Mouse (Mus musculus) hindbrain, embryonic 12.5 days (tissue): ENCODE data around the gene Ubap1l. TPM values are rescaled to one million over a fixed set of nuclear protein-coding genes. Genes with fewer than 3 reads are reported as not detected.

Experiments
- ATAC-seq: fragments of 200-750 bp; cut with Nextera tagmentation; 2 replicates; pipeline ENCODE4 v1.8.0; 2017; ENCODE audit warnings: moderate TSS enrichment; ENCODE audit not compliant: low FRiP score
- H3K27ac ChIP-seq: fragments of 300-500 bp; sonication (generic); 2 replicates; pipeline ENCODE4 v1.5.1; 2016; ENCODE audit warnings: mild to moderate bottlenecking
- H3K27me3 ChIP-seq: fragments of 300-500 bp; sonication (generic); 2 replicates; pipeline ENCODE4 v1.6.1; 2016; ENCODE audit warnings: mild to moderate bottlenecking
- H3K36me3 ChIP-seq: fragments of 300-500 bp; sonication (generic); 2 replicates; pipeline ENCODE4 v1.6.1; 2016; ENCODE audit warnings: mild to moderate bottlenecking
- H3K4me1 ChIP-seq: fragments of 300-500 bp; sonication (generic); 2 replicates; pipeline ENCODE4 v1.6.1; 2016
- H3K4me2 ChIP-seq: fragments of 300-500 bp; sonication (generic); replicated peaks from 2 replicates; pipeline ENCODE4 v1.6.1; 2016; ENCODE audit warnings: mild to moderate bottlenecking
- H3K4me3 ChIP-seq: fragments of 300-500 bp; sonication (generic); 2 replicates; pipeline ENCODE4 v1.5.1; 2016; ENCODE audit warnings: mild to moderate bottlenecking
- H3K9ac ChIP-seq: fragments of 300-500 bp; sonication (generic); 2 replicates; pipeline ENCODE4 v1.6.1; 2016; ENCODE audit warnings: mild to moderate bottlenecking, moderate library complexity
- H3K9me3 ChIP-seq: fragments of 300-500 bp; sonication (generic); replicated peaks from 2 replicates; pipeline ENCODE4 v1.6.1; 2016; ENCODE audit warnings: mild to moderate bottlenecking
- WGBS: fragments of 180-500 bp; shearing (Covaris S2); methylation state at CpG from one replicate; pipeline ENCODE4 v1.1.7; 2016; 5-methylcytosine and 5-hydroxymethylcytosine counted together
- polyA plus RNA-seq: library from polyadenylated mRNA; unstranded; fragments of >200 nt; fragmentation: Nextera tagmentation; extraction: Ambion mirVana; gene quantifications from 2 replicates; pipeline ENCODE4 v1.2.1, GENCODE M21; 2016

Ubap1l gene
- polyA plus RNA-seq, 1 experiment from 2014 or later: 0.72 TPM

DNA sequence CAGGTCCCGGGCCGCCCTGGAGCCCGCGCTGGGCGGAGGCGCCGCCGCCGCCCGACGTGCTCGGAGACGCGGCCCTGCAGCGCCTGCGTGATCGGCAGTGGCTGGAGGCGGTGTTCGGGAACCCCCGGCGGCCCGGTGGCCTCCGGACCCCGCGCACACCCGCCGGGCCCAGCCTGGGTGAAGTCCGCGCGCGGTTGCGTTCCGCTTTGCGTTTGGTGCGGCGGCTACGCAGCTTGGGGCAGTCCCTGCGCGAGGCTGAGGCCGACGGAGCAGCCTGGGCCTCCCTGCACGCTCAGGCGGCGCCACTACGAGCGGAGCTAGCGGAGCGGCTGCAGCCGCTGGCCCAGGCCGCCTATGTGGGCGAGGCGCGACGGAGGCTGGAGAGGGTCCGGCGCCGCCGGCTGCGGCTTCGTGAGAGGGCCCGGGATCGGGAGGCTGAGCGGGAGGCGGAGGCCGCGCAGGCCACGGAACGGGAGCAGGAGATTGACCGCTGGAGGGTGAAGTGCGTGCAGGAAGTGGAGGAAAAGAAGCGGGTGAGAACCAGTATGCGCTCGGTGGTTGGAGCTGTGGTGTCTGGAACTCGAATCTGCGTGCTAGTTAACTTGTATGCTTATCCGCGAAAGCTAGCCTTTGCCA lies 14.2 kb upstream of the Ubap1l start:
- Histone ChIP-seq H3K27ac (peak overlapping the region; percentile 94), H3K9ac (peak overlapping the region; percentile 98), H3K36me3 (no peaks in the 10 kb centered on the region), H3K4me3 (peak overlapping the region; percentile 100), H3K4me2 (peak overlapping the region; percentile 90), H3K9me3 (no peaks in the 10 kb centered on the region; the same call in 1 of the 2 replicates), H3K27me3 (no peaks in the 10 kb centered on the region), H3K4me1 (peaks cover 14% of the 10 kb centered on the region)
- under 1% methylated on average over 73 of the region's 77 CpGs for WGBS
- peak; percentile 56 for ATAC-seq

DNA sequence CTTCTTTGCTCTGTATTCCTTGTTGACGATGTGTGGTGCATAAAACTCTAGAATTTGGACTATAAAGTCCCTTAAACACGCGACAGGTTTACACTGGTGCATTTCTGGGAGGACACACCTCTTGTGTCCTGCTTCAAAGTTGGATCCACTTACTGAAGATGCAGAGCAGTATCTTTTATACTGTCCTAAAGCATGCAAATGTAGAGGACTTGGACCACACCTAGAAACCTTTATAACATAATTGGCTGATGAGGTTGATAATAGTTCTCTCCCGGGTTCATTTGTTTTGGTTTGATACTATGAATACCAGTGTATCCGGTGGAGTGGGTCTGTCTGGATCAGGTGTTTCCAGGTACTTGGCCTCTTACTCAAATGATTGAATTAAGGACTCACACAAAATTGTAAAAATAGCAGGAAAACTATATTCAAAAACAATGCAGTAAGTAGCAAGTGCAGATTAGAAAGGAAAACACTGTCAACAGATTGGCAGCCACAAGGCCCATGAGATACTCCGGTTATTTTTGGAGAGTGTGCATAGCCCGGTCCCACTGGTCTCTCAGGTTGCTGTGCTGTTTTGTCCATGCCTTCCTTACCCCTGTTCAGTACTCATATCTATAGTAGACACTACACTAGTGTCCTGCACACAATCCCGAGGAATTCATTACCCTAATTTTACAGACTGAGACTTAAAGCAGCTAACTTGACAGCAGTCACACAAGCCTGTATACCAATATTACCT lies 13.6 kb upstream of the Ubap1l start:
- H3K27me3 ChIP-seq: no peaks in the 10 kb centered on the region
- ATAC-seq: no peak
- peak overlapping the region; percentile 98 for H3K9ac ChIP-seq
- H3K27ac ChIP-seq: peak overlapping the region; percentile 94; the same call in 1 of the 2 replicates
- peaks cover 14% of the 10 kb centered on the region for H3K4me1 ChIP-seq
- H3K9me3 ChIP-seq: no peaks in the 10 kb centered on the region; the same call in 1 of the 2 replicates
- WGBS: 56% methylated on average over 8 of the region's 8 CpGs
- no peaks in the 10 kb centered on the region for H3K36me3 ChIP-seq
- H3K4me3 ChIP-seq: peak overlapping the region; percentile 100
- H3K4me2 ChIP-seq: peak overlapping the region; percentile 90

DNA sequence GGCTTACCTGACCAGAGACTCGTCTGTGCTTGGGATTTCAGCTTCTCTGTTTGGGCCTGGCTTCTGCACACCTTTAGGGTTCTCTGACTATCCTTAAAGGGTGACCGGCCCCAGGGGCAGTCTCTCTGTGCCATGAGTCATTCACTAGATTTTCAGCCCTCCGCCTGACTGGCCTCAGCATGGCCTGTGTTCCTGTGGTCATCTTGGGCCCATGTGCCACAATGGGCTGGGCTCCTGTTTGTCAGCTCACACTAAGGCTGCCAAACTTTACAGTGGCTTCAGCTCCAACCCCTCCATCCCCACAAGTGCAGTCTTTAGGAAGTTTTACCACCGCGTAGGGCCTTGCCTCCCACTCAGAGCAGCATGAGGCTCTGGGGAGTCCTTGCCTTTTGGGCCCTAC lies 7.6 kb upstream of the Ubap1l start:
- Histone ChIP-seq H3K4me1 (peaks cover 1% of the 10 kb centered on the region), H3K4me2 (no peak overlapping the region), H3K36me3 (peaks cover 37% of the 10 kb centered on the region), H3K27me3 (no peaks in the 10 kb centered on the region), H3K27ac (no peak overlapping the region), H3K9me3 (no peaks in the 10 kb centered on the region), H3K9ac (no peak overlapping the region), H3K4me3 (no peak overlapping the region)
- ATAC-seq: no peak
- WGBS: 87% methylated on average over 5 of the region's 5 CpGs

DNA sequence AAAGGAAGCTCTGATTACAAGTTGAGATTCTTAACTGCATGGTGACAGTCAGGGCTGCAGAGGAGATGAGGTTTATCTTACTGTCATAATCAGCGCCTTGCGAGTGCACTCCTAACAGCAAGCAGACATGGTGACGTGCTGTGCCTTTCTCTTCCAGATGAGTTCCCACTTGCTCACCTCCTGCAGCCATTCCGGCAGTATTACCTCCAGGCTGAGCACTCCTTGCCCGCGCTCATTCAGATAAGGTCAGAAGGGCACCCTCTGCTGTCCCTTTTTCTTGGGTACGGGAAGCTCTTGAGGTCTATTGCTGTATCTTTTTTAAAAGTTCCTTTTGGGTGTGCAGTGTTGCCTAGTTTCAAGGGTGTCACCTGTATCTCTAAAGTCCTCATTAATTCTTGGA lies 4.3 kb upstream of the Ubap1l start:
- H3K27ac ChIP-seq: no peak overlapping the region
- no peak overlapping the region for H3K9ac ChIP-seq
- H3K36me3 ChIP-seq: peaks cover 66% of the 10 kb centered on the region
- H3K4me2 ChIP-seq: no peak overlapping the region
- WGBS: 89% methylated on average over 7 of the region's 7 CpGs
- no peaks in the 10 kb centered on the region for H3K27me3 ChIP-seq
- no peaks in the 10 kb centered on the region for H3K4me1 ChIP-seq
- no peak overlapping the region for H3K4me3 ChIP-seq
- no peaks in the 10 kb centered on the region for H3K9me3 ChIP-seq
- ATAC-seq: no peak

DNA sequence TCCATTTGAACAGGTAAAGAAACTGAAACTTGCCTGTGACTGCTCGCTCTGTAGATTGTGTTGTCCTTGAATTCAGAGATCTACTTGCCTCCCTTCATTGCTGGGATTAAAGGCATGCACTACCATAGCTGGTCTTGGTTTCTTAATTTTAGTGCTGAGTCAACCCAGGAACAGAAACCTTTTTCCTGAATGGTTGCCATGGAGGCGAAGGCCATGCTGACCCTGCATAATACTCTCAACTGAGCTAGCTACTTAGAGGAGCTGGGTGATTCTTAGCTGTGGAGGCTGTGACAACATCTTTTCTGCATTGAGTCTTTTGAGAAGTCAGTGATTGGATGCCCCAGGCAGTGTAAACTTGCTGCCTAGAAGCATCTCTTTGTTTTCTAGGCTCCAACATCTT lies 3.9 kb upstream of the Ubap1l start:
- no peaks in the 10 kb centered on the region for H3K4me1 ChIP-seq
- H3K9ac ChIP-seq: no peak overlapping the region
- peaks cover 68% of the 10 kb centered on the region for H3K36me3 ChIP-seq
- H3K4me3 ChIP-seq: no peak overlapping the region
- no peaks in the 10 kb centered on the region for H3K9me3 ChIP-seq
- no peak for ATAC-seq
- no peaks in the 10 kb centered on the region for H3K27me3 ChIP-seq
- WGBS: 93% methylated on average over 2 of the region's 2 CpGs
- H3K27ac ChIP-seq: no peak overlapping the region
- H3K4me2 ChIP-seq: no peak overlapping the region

DNA sequence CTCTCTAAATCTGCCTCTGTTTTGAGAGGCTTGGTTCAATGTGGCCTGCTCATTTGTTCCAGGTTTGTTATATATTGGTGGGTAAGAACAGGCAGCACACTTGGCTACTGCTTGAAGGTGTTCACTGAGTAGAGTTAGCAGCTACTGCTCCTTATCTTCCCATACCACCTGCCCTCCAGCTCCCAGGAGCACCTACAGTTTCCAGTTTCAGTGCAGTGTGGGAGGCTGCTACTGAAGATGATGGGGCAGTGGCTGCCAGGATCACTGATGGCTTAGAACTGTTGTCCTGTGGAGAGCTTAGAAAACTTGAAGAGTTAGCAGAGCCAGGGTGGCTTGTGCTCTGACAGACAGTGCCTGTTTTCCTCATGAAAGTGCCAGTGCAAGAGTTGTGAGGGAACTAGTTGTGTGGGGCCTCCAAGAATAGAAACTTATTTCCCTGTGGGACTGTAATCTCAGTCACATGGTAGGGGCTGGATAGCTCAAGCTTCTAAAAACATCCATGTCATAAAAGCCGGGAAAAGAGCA lies 1.8 kb upstream of the Ubap1l start:
- H3K4me3 ChIP-seq: no peak overlapping the region
- no peak for ATAC-seq
- H3K36me3 ChIP-seq: peaks cover 68% of the 10 kb centered on the region
- no peaks in the 10 kb centered on the region for H3K4me1 ChIP-seq
- no peak overlapping the region for H3K27ac ChIP-seq
- WGBS: 94% methylated on average over 1 of the region's 1 CpGs
- no peaks in the 10 kb centered on the region for H3K27me3 ChIP-seq
- H3K9ac ChIP-seq: no peak overlapping the region
- no peaks in the 10 kb centered on the region for H3K9me3 ChIP-seq
- no peak overlapping the region for H3K4me2 ChIP-seq

DNA sequence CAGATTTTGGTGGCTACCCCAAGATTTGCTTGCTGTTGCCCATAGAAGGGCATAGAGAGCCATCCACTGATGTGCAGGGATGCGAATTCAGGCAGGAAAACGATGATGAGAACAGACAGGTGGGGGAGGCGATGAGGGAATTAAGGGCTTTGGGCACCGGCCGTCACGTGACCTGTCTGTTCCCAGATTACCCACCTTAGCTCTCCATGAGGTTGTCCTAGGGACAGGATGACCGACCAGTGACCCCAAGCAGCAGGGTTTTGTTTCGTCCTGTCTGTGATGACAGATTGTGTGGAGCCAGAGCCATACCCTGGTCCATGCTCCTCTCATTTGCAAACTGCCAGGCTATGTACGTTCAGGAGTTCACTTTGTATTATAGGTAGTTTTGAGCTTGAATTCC lies 2.8 kb downstream of the Ubap1l start:
- no peaks in the 10 kb centered on the region for H3K9me3 ChIP-seq
- no peak overlapping the region for H3K9ac ChIP-seq
- no peak for ATAC-seq
- no peak overlapping the region for H3K4me2 ChIP-seq
- no peaks in the 10 kb centered on the region for H3K4me1 ChIP-seq
- no peak overlapping the region for H3K4me3 ChIP-seq
- H3K27me3 ChIP-seq: no peaks in the 10 kb centered on the region
- peaks cover 43% of the 10 kb centered on the region for H3K36me3 ChIP-seq
- H3K27ac ChIP-seq: no peak overlapping the region
- WGBS: 56% methylated on average over 9 of the region's 9 CpGs

DNA sequence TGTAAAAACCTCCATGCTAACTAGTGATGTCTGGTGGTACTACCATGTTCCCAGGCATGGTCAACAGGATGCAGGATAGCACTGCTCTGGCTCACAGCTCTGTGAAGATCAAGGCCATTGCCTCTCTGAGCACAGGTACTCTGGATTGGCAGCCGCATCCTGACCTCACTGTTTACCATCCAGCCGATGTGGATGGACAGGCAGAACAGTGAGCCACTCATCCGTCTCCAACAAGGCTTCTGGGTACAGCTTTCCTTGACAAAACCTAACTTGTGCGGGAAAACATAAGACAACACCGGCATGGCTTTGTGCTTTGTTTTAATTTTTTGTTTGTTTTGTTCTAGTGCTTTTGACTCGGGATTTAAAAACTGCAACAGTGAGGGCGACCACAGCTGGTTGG lies 4.9 kb downstream of the Ubap1l start:
- Histone ChIP-seq H3K4me2 (no peak overlapping the region), H3K27me3 (no peaks in the 10 kb centered on the region), H3K36me3 (peaks cover 25% of the 10 kb centered on the region), H3K4me3 (no peak overlapping the region), H3K4me1 (no peaks in the 10 kb centered on the region), H3K27ac (no peak overlapping the region), H3K9me3 (no peaks in the 10 kb centered on the region), H3K9ac (no peak overlapping the region)
- WGBS: 88% methylated on average over 7 of the region's 7 CpGs
- no peak for ATAC-seq

DNA sequence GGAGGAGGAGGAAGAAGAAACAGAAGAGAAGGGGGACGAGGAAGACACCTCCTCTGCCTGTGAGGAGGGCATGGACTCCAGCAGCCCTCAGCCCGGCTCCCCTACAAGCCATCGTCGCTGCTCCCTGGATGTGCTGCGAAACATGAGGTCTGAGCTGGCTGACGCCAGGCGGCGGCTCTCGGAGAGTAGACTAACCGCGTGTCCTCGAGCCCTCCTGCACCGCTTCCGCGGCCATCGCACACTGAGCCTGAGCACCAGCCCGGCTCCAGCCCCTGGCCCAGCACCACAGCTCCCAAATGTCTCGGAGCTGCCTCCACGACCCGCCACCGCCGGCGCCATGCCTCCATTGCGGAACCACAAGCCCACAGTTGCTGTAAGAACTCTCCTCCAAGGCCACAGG lies 10.9 kb downstream of the Ubap1l start:
- H3K9me3 ChIP-seq: no peaks in the 10 kb centered on the region
- no peaks in the 10 kb centered on the region for H3K4me1 ChIP-seq
- H3K36me3 ChIP-seq: peaks cover 24% of the 10 kb centered on the region
- no peak overlapping the region for H3K4me2 ChIP-seq
- H3K9ac ChIP-seq: no peak overlapping the region
- WGBS: 77% methylated on average over 24 of the region's 24 CpGs
- no peak for ATAC-seq
- no peak overlapping the region for H3K27ac ChIP-seq
- no peaks in the 10 kb centered on the region for H3K27me3 ChIP-seq
- no peak overlapping the region for H3K4me3 ChIP-seq

DNA sequence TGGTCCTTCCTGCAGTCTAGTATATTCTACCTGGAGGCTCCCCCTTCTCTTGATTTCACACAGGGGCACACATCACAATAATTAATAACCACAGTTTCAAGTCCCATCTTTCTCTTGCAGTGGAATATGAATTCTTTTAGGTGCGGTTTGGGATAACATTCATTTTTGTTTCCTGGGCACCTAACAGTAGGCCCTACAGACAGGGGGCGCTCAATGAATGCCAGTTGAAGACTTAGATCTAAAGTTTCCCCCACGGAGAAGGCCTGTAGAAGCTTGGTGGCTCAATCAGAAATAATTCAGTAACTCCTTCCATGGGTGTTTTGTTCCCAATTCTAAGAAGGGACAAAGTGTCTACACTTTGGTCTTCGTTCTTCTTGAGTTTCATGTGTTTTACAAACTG lies 11.6 kb downstream of the Ubap1l start:
- no peaks in the 10 kb centered on the region for H3K27me3 ChIP-seq
- H3K27ac ChIP-seq: no peak overlapping the region
- no peaks in the 10 kb centered on the region for H3K4me1 ChIP-seq
- 82% methylated on average over 4 of the region's 4 CpGs for WGBS
- H3K36me3 ChIP-seq: peaks cover 26% of the 10 kb centered on the region
- no peak overlapping the region for H3K4me2 ChIP-seq
- ATAC-seq: no peak
- H3K9me3 ChIP-seq: no peaks in the 10 kb centered on the region
- no peak overlapping the region for H3K9ac ChIP-seq
- no peak overlapping the region for H3K4me3 ChIP-seq

DNA sequence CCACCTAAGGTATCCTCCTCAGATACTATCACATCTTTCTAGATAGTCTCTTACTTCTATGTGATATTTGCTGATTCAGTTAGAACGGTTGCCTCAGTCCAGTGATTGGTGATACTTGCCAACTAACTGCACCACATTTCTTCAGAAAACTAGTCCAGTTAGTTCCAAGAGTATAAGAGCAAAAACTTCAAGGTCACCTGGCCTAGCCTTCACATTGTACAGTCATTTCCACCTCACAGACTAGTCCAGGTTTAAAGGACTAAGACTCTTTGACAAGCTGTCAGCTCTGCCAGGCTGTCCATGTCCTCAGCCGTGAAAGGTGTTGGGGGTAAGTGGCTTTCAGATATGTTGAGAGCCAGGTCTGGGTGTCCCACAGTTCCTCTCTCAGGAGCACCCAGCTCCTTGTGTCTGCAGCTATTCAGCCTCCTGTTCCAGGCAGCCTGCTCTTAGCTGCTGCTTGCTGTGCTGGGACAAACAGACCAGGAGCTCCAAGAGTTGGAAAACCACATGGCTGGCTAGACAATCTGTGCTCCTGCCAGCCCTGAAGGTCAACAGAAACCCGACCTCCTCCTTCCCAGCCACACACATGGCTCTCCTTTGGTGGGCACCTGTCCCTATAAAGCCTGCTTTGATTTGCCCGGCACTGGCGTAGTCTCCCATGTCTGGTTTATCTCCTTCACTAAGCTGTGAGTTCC lies 13.8 kb downstream of the Ubap1l start:
- Histone ChIP-seq H3K27me3 (no peaks in the 10 kb centered on the region), H3K27ac (no peak overlapping the region)

DNA sequence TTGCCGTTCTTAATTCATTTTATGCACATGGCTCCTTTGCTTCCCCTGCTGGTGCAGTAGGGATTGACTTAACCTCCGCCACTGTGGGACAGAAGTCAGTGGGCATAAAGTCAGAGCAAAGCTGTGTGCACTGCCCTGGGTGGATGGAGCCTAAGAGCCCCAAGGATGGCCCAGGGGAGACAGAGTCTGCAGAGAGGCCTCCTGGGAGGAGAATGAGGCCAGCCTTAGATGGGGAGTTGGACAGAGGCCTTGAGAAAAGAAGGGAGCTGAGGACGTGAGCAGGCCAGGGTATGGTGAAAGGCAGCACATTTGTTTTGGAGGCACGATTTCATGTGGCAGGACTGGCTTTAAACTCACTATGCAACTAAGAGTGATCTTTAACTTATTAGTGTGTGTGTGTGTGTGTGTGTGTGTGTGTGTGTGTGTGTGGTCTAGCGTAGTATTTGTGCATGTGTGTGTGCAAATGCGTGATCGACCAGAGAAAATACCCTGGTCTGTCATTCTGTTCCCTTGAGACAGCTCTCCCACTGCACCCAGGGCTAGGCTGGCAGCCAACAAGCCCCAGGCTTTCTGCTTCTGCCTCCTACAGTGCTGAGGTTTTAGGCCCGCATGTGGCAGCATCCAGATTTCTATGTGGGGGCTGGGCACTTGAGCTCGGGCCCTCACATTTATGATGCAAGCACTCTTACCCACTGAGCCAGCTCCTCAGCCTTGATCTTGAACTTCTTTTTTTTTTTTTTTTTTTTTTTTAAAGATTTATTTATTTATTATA lies 14.5 kb downstream of the Ubap1l start:
- no peak overlapping the region for H3K9ac ChIP-seq
- 82% methylated on average over 9 of the region's 9 CpGs for WGBS
- H3K4me3 ChIP-seq: no peak overlapping the region
- no peak overlapping the region for H3K4me2 ChIP-seq
- no peak overlapping the region for H3K27ac ChIP-seq
- no peaks in the 10 kb centered on the region for H3K27me3 ChIP-seq
- ATAC-seq: no peak
- no peaks in the 10 kb centered on the region for H3K9me3 ChIP-seq
- peaks cover 29% of the 10 kb centered on the region for H3K36me3 ChIP-seq
- H3K4me1 ChIP-seq: no peaks in the 10 kb centered on the region

More for the DNA sequence above, 13.8 kb downstream of the Ubap1l start:
- no peak for ATAC-seq
- Histone ChIP-seq H3K4me1 (no peaks in the 10 kb centered on the region), H3K36me3 (peaks cover 29% of the 10 kb centered on the region), H3K9me3 (no peaks in the 10 kb centered on the region), H3K4me2 (no peak overlapping the region), H3K4me3 (no peak overlapping the region), H3K9ac (no peak overlapping the region)
- WGBS: 83% methylated on average over 5 of the region's 5 CpGs
